Mouse (Mus musculus): ENCODE measurements around the gene Zfp664. TPM values are rescaled to one million over a fixed set of nuclear protein-coding genes. Genes with fewer than 3 reads are reported as not detected.
A peak's percentile ranks its signal among the peaks of the same experiment; 100 is the strongest.

Zfp664 gene
- polyA plus RNA-seq, 1 experiment from 2014 or later = 110 TPM

GRCm38 (mm10) chr5:124931076-124931475 is 68.6 kb downstream of the Zfp664 start:
- Histone ChIP-seq H3K4me1 (ENCODE audit: insufficient read depth, low read length) (no peaks in the 10 kb centered on the region), H3K9ac (replicated peaks; ENCODE audit: low read length) (no peak overlapping the region), H3K27me3 (ENCODE audit: insufficient read depth, low read length) (no peaks in the 10 kb centered on the region), H3K4me2 (replicated peaks; ENCODE audit: low read depth, low read length) (no peak overlapping the region), H3K36me3 (ENCODE audit: insufficient read depth, low read length) (no peaks in the 10 kb centered on the region), H3K27ac (ENCODE audit: low read length) (no peak overlapping the region), H3K9me3 (ENCODE audit: low read length) (peaks cover 5% of the 10 kb centered on the region; the same call in 1 of the 2 replicates), H3K4me3 (ENCODE audit: low read length) (no peak overlapping the region)
- ATAC-seq (ENCODE audit: low FRiP score, low TSS enrichment) = no peak
- 45% methylated on average over 8 of the region's 8 CpGs for WGBS

- WGBS = 68% methylated on average over 7 of the region's 7 CpGs
- ATAC-seq (ENCODE audit: low FRiP score, low TSS enrichment) = no peak
- no peaks in the 10 kb centered on the region for H3K27me3 ChIP-seq (ENCODE audit: insufficient read depth, low read length)
- 0 out of 2 replicates have a peak, but pooled peaks cover 4% of the 10 kb centered on the region for H3K9me3 ChIP-seq (ENCODE audit: low read length)
- H3K9ac ChIP-seq (replicated peaks; ENCODE audit: low read length) = no peak overlapping the region
- H3K4me2 ChIP-seq (replicated peaks; ENCODE audit: low read depth, low read length) = no peak overlapping the region
- H3K27ac ChIP-seq (ENCODE audit: low read length) = no peak overlapping the region
- no peak overlapping the region for H3K4me3 ChIP-seq (ENCODE audit: low read length)
- no peaks in the 10 kb centered on the region for H3K4me1 ChIP-seq (ENCODE audit: insufficient read depth, low read length)
- H3K36me3 ChIP-seq (ENCODE audit: insufficient read depth, low read length) = no peaks in the 10 kb centered on the region
These were observed 72.1 kb downstream of the Zfp664 start for GRCm38 (mm10) chr5:124934558-124934957.

- WGBS = 79% methylated on average over 12 of the region's 12 CpGs
- H3K4me1 ChIP-seq (ENCODE audit: insufficient read depth, low read length) = no peaks in the 10 kb centered on the region
- H3K27me3 ChIP-seq (ENCODE audit: insufficient read depth, low read length) = no peaks in the 10 kb centered on the region
- peaks cover 4% of the 10 kb centered on the region for H3K9me3 ChIP-seq (ENCODE audit: low read length)
- no peak overlapping the region for H3K9ac ChIP-seq (replicated peaks; ENCODE audit: low read length)
- H3K27ac ChIP-seq (ENCODE audit: low read length) = no peak overlapping the region
- H3K4me2 ChIP-seq (replicated peaks; ENCODE audit: low read depth, low read length) = no peak overlapping the region
- H3K36me3 ChIP-seq (ENCODE audit: insufficient read depth, low read length) = no peaks in the 10 kb centered on the region
- no peak overlapping the region for H3K4me3 ChIP-seq (ENCODE audit: low read length)
- ATAC-seq (ENCODE audit: low FRiP score, low TSS enrichment) = peak; percentile 35; the same call in 1 of the 2 replicates
These were observed 80.8 kb downstream of the Zfp664 start for GRCm38 (mm10) chr5:124943181-124943792.

GRCm38 (mm10) chr5:124943793-124944383 is 81.4 kb downstream of the Zfp664 start:
- Histone ChIP-seq H3K27me3 (ENCODE audit: insufficient read depth, low read length) (no peaks in the 10 kb centered on the region), H3K4me1 (ENCODE audit: insufficient read depth, low read length) (no peaks in the 10 kb centered on the region), H3K4me3 (ENCODE audit: low read length) (no peak overlapping the region), H3K36me3 (ENCODE audit: insufficient read depth, low read length) (no peaks in the 10 kb centered on the region), H3K27ac (ENCODE audit: low read length) (no peak overlapping the region), H3K9ac (replicated peaks; ENCODE audit: low read length) (no peak overlapping the region), H3K4me2 (replicated peaks; ENCODE audit: low read depth, low read length) (no peak overlapping the region), H3K9me3 (ENCODE audit: low read length) (peaks cover 4% of the 10 kb centered on the region)
- peak; percentile 54 for ATAC-seq (ENCODE audit: low FRiP score, low TSS enrichment)
- WGBS = 62% methylated on average over 12 of the region's 12 CpGs

GRCm38 (mm10) chr5:124944384-124944783 is 81.9 kb downstream of the Zfp664 start:
- no peak overlapping the region for H3K9ac ChIP-seq (replicated peaks; ENCODE audit: low read length)
- no peaks in the 10 kb centered on the region for H3K27me3 ChIP-seq (ENCODE audit: insufficient read depth, low read length)
- peaks cover 4% of the 10 kb centered on the region for H3K9me3 ChIP-seq (ENCODE audit: low read length)
- no peak overlapping the region for H3K27ac ChIP-seq (ENCODE audit: low read length)
- no peak overlapping the region for H3K4me2 ChIP-seq (replicated peaks; ENCODE audit: low read depth, low read length)
- no peaks in the 10 kb centered on the region for H3K36me3 ChIP-seq (ENCODE audit: insufficient read depth, low read length)
- ATAC-seq (ENCODE audit: low FRiP score, low TSS enrichment) = no peak
- no peaks in the 10 kb centered on the region for H3K4me1 ChIP-seq (ENCODE audit: insufficient read depth, low read length)
- no peak overlapping the region for H3K4me3 ChIP-seq (ENCODE audit: low read length)
- WGBS = 72% methylated on average over 10 of the region's 10 CpGs

GRCm38 (mm10) chr5:124945046-124945445 is 82.6 kb downstream of the Zfp664 start:
- 88% methylated on average over 4 of the region's 4 CpGs for WGBS
- Histone ChIP-seq H3K4me3 (ENCODE audit: low read length) (no peak overlapping the region), H3K9me3 (ENCODE audit: low read length) (peaks cover 4% of the 10 kb centered on the region), H3K27me3 (ENCODE audit: insufficient read depth, low read length) (no peaks in the 10 kb centered on the region), H3K9ac (replicated peaks; ENCODE audit: low read length) (no peak overlapping the region), H3K4me1 (ENCODE audit: insufficient read depth, low read length) (no peaks in the 10 kb centered on the region), H3K36me3 (ENCODE audit: insufficient read depth, low read length) (no peaks in the 10 kb centered on the region), H3K4me2 (replicated peaks; ENCODE audit: low read depth, low read length) (no peak overlapping the region), H3K27ac (ENCODE audit: low read length) (no peak overlapping the region)
- ATAC-seq (ENCODE audit: low FRiP score, low TSS enrichment) = no peak

- H3K36me3 ChIP-seq (ENCODE audit: insufficient read depth, low read length) = no peaks in the 10 kb centered on the region
- WGBS = 56% methylated on average over 13 of the region's 13 CpGs
- no peak for ATAC-seq (ENCODE audit: low FRiP score, low TSS enrichment)
- no peaks in the 10 kb centered on the region for H3K27me3 ChIP-seq (ENCODE audit: insufficient read depth, low read length)
- H3K9me3 ChIP-seq (ENCODE audit: low read length) = peaks cover 4% of the 10 kb centered on the region
- H3K27ac ChIP-seq (ENCODE audit: low read length) = no peak overlapping the region
- no peak overlapping the region for H3K9ac ChIP-seq (replicated peaks; ENCODE audit: low read length)
- no peak overlapping the region for H3K4me2 ChIP-seq (replicated peaks; ENCODE audit: low read depth, low read length)
- H3K4me1 ChIP-seq (ENCODE audit: insufficient read depth, low read length) = 0 out of 2 replicates have a peak, but pooled peaks cover 7% of the 10 kb centered on the region
- no peak overlapping the region for H3K4me3 ChIP-seq (ENCODE audit: low read length)
These were observed 88.3 kb downstream of the Zfp664 start for GRCm38 (mm10) chr5:124950623-124951278.

- 52% methylated on average over 17 of the region's 17 CpGs for WGBS
- Histone ChIP-seq H3K4me1 (ENCODE audit: insufficient read depth, low read length) (0 out of 2 replicates have a peak, but pooled peaks cover 7% of the 10 kb centered on the region), H3K36me3 (ENCODE audit: insufficient read depth, low read length) (no peaks in the 10 kb centered on the region), H3K27ac (ENCODE audit: low read length) (no peak overlapping the region), H3K9me3 (ENCODE audit: low read length) (peaks cover 4% of the 10 kb centered on the region), H3K9ac (replicated peaks; ENCODE audit: low read length) (no peak overlapping the region), H3K4me2 (replicated peaks; ENCODE audit: low read depth, low read length) (no peak overlapping the region), H3K27me3 (ENCODE audit: insufficient read depth, low read length) (no peaks in the 10 kb centered on the region), H3K4me3 (ENCODE audit: low read length) (no peak overlapping the region)
- no peak for ATAC-seq (ENCODE audit: low FRiP score, low TSS enrichment)
These were observed 88.8 kb downstream of the Zfp664 start for GRCm38 (mm10) chr5:124951333-124951732.
